Mouse (Mus musculus) inflammation-experienced regulatory T-cells, adult 6 months (primary cell): ENCODE results near the gene Tm9sf4. TPM values are rescaled to one million over a fixed set of nuclear protein-coding genes. Genes with fewer than 3 reads are reported as not detected.

Experiments used
- ATAC-seq: one replicate; pipeline ENCODE4 v1.8.0; 2017
- polyA plus RNA-seq, 3 experiments: library from polyadenylated mRNA; unstranded; fragments of 100-300 nt; shearing (Covaris generic); gene quantifications; one replicate each; pipeline ENCODE4 v1.2.1; 2017

The Tm9sf4 gene
- 10 to 100 TPM; 31.2 to 49.1 (median 47.2) TPM for polyA plus RNA-seq

DNA sequence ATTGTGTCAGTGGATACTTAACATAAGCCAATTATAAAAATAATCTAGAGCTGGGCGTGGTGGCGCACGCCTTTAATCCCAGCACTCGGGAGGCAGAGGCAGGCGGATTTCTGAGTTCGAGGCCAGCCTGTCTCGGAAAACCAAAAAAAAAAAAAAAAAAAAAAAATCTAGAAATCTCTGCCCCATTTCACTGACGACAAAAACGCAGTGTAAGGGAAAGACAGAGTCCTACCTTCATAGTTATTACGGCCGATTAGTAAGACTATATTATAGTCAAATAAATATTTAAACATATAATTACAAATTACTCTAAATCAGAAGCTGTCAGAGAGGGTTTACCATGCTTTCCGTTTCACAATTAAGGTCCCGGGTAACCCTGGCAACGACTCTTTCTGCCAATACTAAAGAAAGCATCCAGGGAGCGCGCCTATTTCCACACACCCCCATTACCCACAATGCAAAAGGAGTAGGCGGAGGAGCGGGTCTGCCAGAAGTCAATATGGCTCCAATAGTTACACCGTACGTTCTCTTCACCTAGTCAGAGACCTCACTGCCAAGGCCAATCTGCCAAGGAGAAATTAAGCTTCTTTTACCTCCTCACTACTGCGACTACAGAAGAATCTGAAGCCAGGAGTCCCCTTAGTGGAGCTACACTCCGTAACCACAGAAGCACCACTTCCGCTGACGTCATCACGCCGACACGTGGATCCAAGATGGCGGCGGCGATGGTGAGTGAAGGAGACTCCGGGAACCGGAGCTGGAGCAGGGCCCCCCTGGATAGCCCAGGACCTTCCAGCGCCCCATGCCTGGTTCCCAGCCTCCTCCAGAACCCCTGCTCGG lies at the start of gene Tm9sf4:
Gene Tm9sf4, plus strand, starts transcription at position 460 of the 840 bp plus-strand sequence.
- ATAC-seq: peak; percentile 95

DNA sequence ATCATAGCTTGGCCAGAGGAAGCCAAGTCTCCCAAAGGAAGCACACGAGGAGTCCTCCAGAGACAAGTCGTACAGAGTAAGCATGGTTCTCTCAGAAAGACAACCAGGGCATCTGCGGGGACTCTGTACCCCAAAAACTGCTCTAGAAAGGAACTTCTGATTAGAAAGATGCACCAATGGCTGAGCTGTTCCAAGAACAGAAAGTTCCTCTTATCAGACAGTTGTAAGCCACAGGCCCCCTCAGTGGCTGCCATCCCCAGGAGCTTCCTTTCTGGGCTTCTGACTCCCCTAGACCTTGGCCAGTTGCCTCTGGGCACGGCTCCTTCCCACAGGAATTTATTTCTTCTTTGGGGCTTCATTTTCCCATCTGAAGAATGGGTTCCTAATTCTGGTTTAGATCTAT lies 45.4 kb upstream of the Tm9sf4 start:
- ATAC-seq: no peak

DNA sequence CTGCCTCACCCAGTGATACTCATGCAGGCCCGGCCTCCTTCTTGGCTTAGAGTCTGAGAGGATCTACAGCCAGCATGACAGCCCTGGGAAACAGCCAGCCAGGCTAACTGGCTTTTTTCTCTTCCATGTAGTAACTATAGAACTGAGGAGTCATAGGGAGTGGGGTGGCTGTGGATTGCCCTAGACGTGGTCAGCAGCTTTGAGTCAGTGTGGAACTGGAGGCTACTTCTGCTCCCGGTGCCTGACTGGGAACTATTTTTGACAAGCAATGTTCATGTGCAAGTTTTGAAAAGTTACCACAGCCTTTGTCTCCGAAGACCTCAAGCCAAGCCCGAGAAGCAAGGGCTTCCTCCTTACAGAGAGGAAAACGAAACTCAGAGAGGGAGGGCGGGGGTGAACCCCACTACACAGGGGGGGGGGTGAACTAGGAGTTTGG lies 44.0 kb upstream of the Tm9sf4 start:
- ATAC-seq: no peak

DNA sequence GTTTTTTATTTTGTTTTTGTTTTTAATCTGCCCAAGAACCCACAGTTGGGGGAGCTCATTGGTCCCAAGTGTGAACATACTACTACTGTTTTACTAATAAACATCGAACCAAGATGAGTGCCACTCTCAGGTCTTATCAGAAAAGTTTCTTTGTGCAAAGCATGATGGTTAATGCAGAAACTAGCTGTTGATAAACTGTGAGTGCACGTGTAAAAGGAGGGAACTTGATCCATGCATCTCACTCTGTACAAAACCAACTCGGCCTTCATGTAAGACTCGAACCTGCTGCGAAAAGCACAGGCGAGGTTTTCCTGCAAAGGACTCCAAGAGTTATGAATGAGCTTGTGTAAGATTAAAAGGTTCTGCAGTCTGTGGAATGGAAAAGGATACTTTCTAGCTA lies 41.6 kb upstream of the Tm9sf4 start:
- no peak for ATAC-seq

- no peak for ATAC-seq
These were observed 41.0 kb upstream of the Tm9sf4 start for GRCm38 (mm10) chr2:153120126-153120525.

- no peak for ATAC-seq
These were observed 39.1 kb upstream of the Tm9sf4 start for GRCm38 (mm10) chr2:153121821-153122615.

DNA sequence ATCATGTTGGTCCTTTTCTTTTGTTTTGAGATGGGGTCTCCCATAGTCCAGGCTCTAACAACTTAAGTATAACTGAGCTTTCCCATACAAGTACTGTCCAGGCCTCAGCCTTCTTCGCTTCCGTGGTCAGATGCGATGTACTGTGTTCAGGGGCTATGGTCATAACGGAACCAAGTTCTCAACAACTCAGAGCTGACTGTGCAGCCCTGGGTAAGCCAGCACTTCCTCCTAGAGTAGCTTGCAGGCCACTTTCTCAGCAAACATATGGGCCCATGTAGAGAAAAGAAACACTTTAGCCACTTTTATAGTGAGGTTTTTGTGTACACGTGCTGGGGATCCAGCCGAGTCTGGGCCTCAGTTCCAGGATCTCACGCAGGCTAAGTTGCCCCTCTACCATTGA lies 38.4 kb upstream of the Tm9sf4 start:
- no peak for ATAC-seq

DNA sequence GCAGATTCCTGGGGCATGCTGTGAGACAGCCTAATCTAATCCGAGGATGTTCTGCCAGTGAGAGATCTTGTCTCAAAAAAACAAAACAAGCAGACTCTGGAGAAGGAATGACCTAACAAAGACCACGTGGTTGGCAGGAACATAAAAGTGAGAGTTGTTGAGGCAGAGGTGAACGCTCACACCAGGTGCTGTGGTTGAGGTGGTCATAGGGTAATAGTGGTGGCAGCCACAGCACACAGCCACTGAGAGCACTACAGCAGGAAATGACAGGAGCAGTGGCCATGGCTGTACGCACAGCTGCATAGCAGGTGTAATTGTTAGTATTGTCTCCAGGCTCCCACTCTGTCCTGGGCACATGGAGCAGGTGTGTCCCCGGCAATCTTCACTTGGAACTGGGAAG lies 35.2 kb upstream of the Tm9sf4 start:
- no peak for ATAC-seq

DNA sequence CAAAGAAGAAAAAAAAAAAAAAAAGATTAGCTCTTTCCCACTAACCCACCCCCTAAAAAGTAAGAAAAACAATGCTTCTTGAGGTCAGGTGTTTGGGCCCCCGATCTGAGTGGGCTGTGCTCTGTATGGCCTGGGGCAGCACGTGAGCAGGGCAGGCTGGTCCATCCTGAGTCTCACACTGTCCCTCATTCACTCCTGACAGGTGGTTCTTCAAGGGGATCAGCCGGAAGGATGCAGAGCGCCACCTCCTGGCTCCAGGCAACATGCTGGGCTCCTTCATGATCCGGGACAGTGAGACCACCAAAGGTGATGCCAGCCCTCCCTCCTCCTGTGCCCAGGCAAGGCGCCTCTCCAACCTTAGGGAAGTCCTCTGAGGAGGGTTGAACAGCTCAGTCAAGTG lies 30.1 kb upstream of the Tm9sf4 start:
- no peak for ATAC-seq

- no peak for ATAC-seq
These were observed 26.9 kb upstream of the Tm9sf4 start for GRCm38 (mm10) chr2:153134237-153134636.

- no peak for ATAC-seq
These were observed 24.9 kb upstream of the Tm9sf4 start for GRCm38 (mm10) chr2:153136211-153136610.

DNA sequence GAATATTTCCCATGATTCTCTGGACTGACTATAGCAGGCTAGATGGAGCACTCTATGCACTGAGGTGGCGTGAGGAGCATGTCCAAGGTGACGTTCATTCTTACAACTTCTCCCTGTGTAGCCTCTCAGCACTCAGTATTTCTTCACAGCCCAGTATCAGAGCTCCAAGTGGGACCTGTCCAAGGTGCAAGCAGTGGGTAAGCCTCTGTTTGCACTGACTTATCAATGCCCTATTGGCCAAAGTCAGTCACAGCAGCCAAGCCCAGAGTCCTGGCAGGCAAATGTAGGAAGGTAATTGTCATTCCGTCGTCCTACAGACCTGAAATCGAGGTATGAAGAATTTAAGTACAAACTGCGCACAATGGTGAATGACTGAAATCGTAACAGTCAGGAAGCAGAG lies 21.9 kb upstream of the Tm9sf4 start:
- ATAC-seq: no peak

- no peak for ATAC-seq
These were observed 21.0 kb upstream of the Tm9sf4 start for GRCm38 (mm10) chr2:153139996-153140613.

GRCm38 (mm10) chr2:153142620-153143199 lies 18.4 kb upstream of the Tm9sf4 start:
- peak; percentile 54 for ATAC-seq

- no peak for ATAC-seq
These were observed 15.8 kb upstream of the Tm9sf4 start for GRCm38 (mm10) chr2:153145346-153145745.

DNA sequence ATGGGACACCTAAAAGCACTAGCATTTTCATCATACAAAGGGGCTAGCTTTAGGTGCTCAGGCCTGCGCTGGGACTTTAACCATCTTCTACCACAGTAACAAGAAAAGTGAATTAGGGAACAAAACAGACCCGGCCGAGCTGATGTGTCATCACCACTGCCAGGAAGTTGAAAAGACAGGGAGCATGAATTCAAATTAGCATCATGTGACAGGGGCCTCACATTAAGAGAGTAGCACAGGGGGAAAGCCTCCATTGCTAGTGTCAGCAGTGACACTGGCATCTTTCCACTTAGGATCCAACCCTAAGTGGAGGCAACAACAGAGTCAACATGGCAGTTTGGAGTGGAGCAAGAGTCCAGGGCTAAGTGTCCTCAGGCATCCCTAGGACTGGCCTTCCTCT lies 13.9 kb upstream of the Tm9sf4 start:
- no peak for ATAC-seq

DNA sequence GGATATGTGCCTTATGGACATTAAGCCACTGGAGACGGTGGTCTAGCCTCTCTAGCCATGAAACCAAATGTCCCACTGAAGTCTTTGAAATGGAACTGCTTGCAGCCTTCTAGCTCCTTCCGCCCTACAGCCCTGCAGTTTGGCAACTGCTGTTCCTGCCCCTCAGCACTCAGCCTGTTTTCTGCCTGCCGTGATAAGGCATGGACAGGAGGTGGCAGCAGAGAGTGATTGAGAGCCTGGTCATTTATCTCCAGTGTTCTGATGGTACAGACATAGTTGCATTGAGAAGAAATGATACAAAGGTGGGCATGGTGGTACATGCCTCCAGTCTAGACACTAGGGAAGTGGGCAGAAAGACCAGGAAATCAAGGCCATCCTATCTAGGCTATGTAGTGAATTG lies 13.4 kb upstream of the Tm9sf4 start:
- ATAC-seq: peak; percentile 86

DNA sequence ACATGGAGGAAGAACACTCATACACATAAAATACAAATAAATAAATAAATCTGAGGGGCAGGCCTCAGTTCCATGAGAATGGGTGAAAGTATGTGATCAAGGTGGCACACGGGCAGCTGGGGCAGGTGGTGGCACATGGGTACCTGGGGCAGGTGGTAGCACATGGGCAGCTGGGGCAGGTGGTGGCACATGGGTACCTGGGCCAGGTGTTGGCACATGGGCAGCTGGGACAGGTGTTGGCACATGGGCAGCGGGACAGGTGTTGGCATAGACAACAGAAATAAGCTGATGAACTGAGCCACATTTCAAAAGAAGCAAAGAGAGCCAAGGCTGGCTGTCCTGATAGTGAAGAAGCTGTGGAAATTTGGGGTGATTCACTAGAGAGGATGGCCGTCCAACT lies 11.4 kb upstream of the Tm9sf4 start:
- ATAC-seq: no peak

GRCm38 (mm10) chr2:153151026-153151425 lies 10.1 kb upstream of the Tm9sf4 start:
- ATAC-seq: no peak

DNA sequence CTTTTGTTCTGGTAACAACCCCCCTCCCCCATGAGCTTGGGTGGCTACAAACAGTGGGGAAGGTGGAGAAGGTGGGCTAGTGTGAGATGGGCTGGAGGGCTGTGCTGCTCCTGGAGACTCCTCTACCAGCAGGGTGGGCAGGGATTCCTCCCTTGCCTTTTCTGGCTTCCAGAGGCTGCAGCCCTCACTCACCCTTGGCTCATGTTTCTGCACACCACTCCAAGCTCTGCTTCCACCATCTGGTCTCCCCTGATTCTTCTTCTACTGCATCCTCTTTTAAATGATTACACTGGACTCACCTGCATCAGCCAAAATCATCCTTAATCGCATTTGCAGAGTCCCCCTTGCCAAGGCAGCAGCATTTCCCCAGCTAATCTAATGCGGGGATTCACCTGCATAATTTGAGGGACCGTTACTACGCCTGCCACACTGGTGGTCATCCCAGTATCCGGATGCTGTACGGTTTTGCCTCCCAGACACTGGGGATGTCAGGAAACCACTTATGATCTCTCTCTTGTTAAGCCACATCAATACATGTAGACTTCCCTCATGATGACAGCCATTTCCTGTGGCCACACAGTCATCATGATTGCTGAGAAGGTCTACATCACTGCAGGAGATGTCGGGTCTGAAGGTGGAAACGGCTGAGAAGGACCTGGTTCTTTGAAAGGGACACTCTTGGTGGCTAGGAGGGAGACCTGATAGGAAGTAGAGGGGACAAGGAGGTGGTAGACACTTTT lies 9.0 kb upstream of the Tm9sf4 start:
- no peak for ATAC-seq

GRCm38 (mm10) chr2:153153033-153153450 lies 8.1 kb upstream of the Tm9sf4 start:
- ATAC-seq: no peak

- no peak for ATAC-seq
These were observed 3.8 kb upstream of the Tm9sf4 start for GRCm38 (mm10) chr2:153157270-153157669.
